Comparison of ENCODE assay signal across 8 mouse cellular contexts in genomic region chr14:76077088-76077491, GRCm38 (mm10). TPM values are rescaled to one million over a fixed set of nuclear protein-coding genes. Genes with fewer than 3 reads are reported as not detected.
DNase-seq lines count a peak whose midpoint lies in the region; ATAC-seq and TF ChIP-seq lines count a peak whose summit lies in the region.

No protein-coding gene starts in this region.

- no peak overlapping the region for H3K27ac ChIP-seq in thymus, adult 2 months (ENCODE audit: control insufficient read depth, insufficient read depth, low read length)
- peak overlapping the region; percentile 82 for H3K27ac ChIP-seq in forebrain, embryonic 16.5 days (ENCODE audit: low read length)
- H3K27ac ChIP-seq in neural tube, embryonic 13.5 days (replicated peaks), result peak overlapping the region; percentile 20; the same call in 1 of the 2 replicates

- peak; percentile 8 for DNase-seq in thymus, adult 2 months
- DNase-seq in thymus, adult 18-20 months, result no peak
- peak; percentile 64 for DNase-seq in brain, embryonic 18.5 days (ENCODE audit: low read depth, low spot score)
- peak; percentile 43 for DNase-seq in induced T-regulatory cell, adult 2 months (ENCODE audit: low read depth)
- DNase-seq in left cerebral cortex, postnatal 4 days, result peak; percentile 43

- no peak for TF ChIP-seq POLR2A in thymus, adult 2 months (IDR thresholded peaks at IDR 0.05; ENCODE audit: control insufficient read depth, extremely low read depth, insufficient read depth, low read length, poor library complexity)

- peak; percentile 83 for ATAC-seq in forebrain, embryonic 16.5 days
- ATAC-seq in neural tube, embryonic 13.5 days (ENCODE audit: low read depth), result peak; percentile 78
- no peak for ATAC-seq in monocyte, adult 5-6 weeks (replicated peaks; ENCODE audit: insufficient number of reproducible peaks, low FRiP score, low TSS enrichment, poor library complexity, severe bottlenecking)

- WGBS in thymus, adult 2 months, result 58% methylated on average over 9 of the region's 9 CpGs
- 46% methylated on average over 9 of the region's 9 CpGs for WGBS in forebrain, embryonic 16.5 days
- 47% methylated on average over 9 of the region's 9 CpGs for WGBS in neural tube, embryonic 13.5 days

- no peaks in the 10 kb centered on the region for H3K9me3 ChIP-seq in forebrain, embryonic 16.5 days (ENCODE audit: control insufficient read depth, low read length)
- H3K9me3 ChIP-seq in neural tube, embryonic 13.5 days, result no peaks in the 10 kb centered on the region

- intact Hi-C loops in left cerebral cortex, postnatal 4 days (cut with DNase I), result loop anchor here (5.0 kb wide), 2 partner anchors 115 to 200 kb away; no protein-coding TSS in a partner anchor

- TF ChIP-seq CTCF in thymus, adult 2 months (IDR thresholded peaks at IDR 0.05; ENCODE audit: borderline replicate concordance, control insufficient read depth, extremely low read depth, insufficient read depth, low read length, poor library complexity), result no peak

- H3K27me3 ChIP-seq in thymus, adult 2 months (ENCODE audit: control insufficient read depth, insufficient read depth, low read length), result no peaks in the 10 kb centered on the region
- H3K27me3 ChIP-seq in forebrain, embryonic 16.5 days (replicated peaks; ENCODE audit: control insufficient read depth, insufficient read depth, low read length), result no peaks in the 10 kb centered on the region
- no peaks in the 10 kb centered on the region for H3K27me3 ChIP-seq in neural tube, embryonic 13.5 days

- H3K36me3 ChIP-seq in thymus, adult 2 months (ENCODE audit: control insufficient read depth, insufficient read depth, low read length), result no peaks in the 10 kb centered on the region
- no peaks in the 10 kb centered on the region for H3K36me3 ChIP-seq in forebrain, embryonic 16.5 days (ENCODE audit: control insufficient read depth, insufficient read depth)
- no peaks in the 10 kb centered on the region for H3K36me3 ChIP-seq in neural tube, embryonic 13.5 days

- H3K4me1 ChIP-seq in thymus, adult 2 months (replicated peaks; ENCODE audit: control insufficient read depth, insufficient read depth, low read length), result no peaks in the 10 kb centered on the region
- peaks cover 17% of the 10 kb centered on the region for H3K4me1 ChIP-seq in forebrain, embryonic 16.5 days (replicated peaks; ENCODE audit: control insufficient read depth, insufficient read depth, low read length)
- H3K4me1 ChIP-seq in neural tube, embryonic 13.5 days (replicated peaks), result peaks cover 15% of the 10 kb centered on the region

- peak overlapping the region; percentile 29 for H3K4me2 ChIP-seq in forebrain, embryonic 16.5 days (ENCODE audit: low read length)
- no peak overlapping the region for H3K4me2 ChIP-seq in neural tube, embryonic 13.5 days

- H3K9ac ChIP-seq in forebrain, embryonic 16.5 days (replicated peaks; ENCODE audit: low read depth, low read length), result no peak overlapping the region
- no peak overlapping the region for H3K9ac ChIP-seq in neural tube, embryonic 13.5 days

- no peak overlapping the region for H3K4me3 ChIP-seq in thymus, adult 2 months (ENCODE audit: control insufficient read depth, insufficient read depth, low read length)
- no peak overlapping the region for H3K4me3 ChIP-seq in forebrain, embryonic 16.5 days (replicated peaks; ENCODE audit: low read length)
- H3K4me3 ChIP-seq in neural tube, embryonic 13.5 days, result no peak overlapping the region

RNA-seq across cellular contexts. Expression of gene Gpalpp1, which starts 33.5 kb away (rescaled TPM):
- polyA plus RNA-seq in thymus, adult 2 months (2012; rRNA removed), result 5.7 and 6.0 TPM in 2 replicates
- polyA plus RNA-seq in forebrain, embryonic 16.5 days (2015; fragmentation: Nextera tagmentation; extraction: Ambion mirVana), result 16.1 and 17.2 TPM in 2 replicates
- total RNA-seq in left cerebral cortex, postnatal 4 days (2021), result 10 to 100 TPM; 20.3 to 21.1 TPM
- polyA plus RNA-seq in neural tube, embryonic 13.5 days (2015; fragmentation: Nextera tagmentation; extraction: Ambion mirVana), result 12.2 and 12.5 TPM in 2 replicates
- total RNA-seq in monocyte, adult 5-6 weeks (2017), result 19.2 to 34.3 TPM (median 30.5 TPM) in 3 replicates

RNA-seq across cellular contexts. Expression of gene Nufip1, which starts 33.6 kb away (rescaled TPM):
- 5.5 and 7.2 TPM in 2 replicates for polyA plus RNA-seq in thymus, adult 2 months (2012; rRNA removed)
- polyA plus RNA-seq in forebrain, embryonic 16.5 days (2015; fragmentation: Nextera tagmentation; extraction: Ambion mirVana), result 15.4 and 16.5 TPM in 2 replicates
- 10 to 100 TPM; 10.0 to 11.6 TPM for total RNA-seq in left cerebral cortex, postnatal 4 days (2021)
- 13.3 and 14.3 TPM in 2 replicates for polyA plus RNA-seq in neural tube, embryonic 13.5 days (2015; fragmentation: Nextera tagmentation; extraction: Ambion mirVana)
- 14.3 to 23.1 TPM (median 16.5 TPM) in 3 replicates for total RNA-seq in monocyte, adult 5-6 weeks (2017)

Comparison
In these comparisons a context has a peak if more than half of its experiments do, and no peak if none do; other contexts are left out.
1. DNase-seq: peak in thymus, adult 2 months (single experiment), brain, embryonic 18.5 days (single experiment), induced T-regulatory cell, adult 2 months (single experiment) and left cerebral cortex, postnatal 4 days (single experiment); none in thymus, adult 18-20 months (0 of 2).